Mouse (Mus musculus) thymus, adult 18-20 months (tissue): ENCODE measurements around the gene Sipa1l3.

Source experiments
- DNase-seq, 2 experiments: peaks; one replicate each; pipeline ENCODE4 v3.0.0; 2022; ENCODE audit warnings: mixed read lengths in 2 of 2

Gene Sipa1l3

DNA sequence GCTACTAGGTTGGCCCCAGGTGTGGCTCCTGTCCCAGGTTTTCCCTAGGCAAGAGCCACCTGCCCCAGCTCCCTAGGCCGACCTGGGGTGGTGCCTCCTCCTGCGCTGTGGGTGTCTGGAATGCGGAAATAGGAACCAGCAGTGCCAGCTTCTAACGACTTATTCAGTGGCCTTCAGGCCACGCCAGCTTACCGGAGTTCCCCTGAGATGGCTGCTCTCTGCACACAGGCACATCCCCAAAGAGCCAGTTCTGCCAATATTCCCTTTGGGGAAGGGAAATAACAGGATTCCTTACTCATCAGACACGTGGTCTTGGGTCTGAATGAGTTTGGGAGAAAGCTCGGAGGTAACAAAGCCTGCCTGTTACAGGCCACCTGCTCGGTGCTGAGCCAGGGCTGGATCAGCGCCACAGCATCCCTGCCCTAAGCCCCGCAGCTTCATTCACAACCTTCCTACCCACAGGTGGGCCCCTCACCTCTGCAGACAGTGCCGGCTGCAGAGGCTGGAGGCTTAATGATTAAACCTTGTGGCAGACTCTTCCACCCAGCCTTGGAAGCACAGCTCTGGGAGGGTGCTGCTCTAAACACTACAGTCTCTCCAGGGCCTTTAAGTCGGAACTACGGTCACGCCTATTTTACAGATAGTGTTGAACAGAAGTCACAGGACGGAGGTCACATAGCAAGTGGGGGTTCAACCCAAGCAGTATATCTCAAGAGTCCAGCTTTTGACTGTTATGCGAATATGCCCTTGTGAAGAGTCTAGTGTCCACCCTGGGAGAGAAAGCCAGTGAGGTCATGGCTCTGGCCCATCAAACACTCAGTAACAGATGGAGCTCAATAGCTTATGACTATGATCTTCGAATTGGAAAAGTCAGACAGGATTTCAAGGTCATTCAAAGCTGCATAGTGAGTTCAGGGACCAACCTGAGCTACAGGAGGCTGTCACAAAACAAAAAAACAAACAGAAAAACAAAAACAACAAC, 12.8 kb downstream of the Sipa1l3 start:
- no peak for DNase-seq

- no peak for DNase-seq
Measured at GRCm38 (mm10) chr7:29504683-29505290, 13.7 kb downstream of the Sipa1l3 start.

- no peak for DNase-seq
Measured at GRCm38 (mm10) chr7:29503616-29504015, 14.8 kb downstream of the Sipa1l3 start.

GRCm38 (mm10) chr7:29501214-29501613, 17.2 kb downstream of the Sipa1l3 start:
- DNase-seq = no peak

GRCm38 (mm10) chr7:29499071-29499470, 19.4 kb downstream of the Sipa1l3 start:
- no peak for DNase-seq

DNA sequence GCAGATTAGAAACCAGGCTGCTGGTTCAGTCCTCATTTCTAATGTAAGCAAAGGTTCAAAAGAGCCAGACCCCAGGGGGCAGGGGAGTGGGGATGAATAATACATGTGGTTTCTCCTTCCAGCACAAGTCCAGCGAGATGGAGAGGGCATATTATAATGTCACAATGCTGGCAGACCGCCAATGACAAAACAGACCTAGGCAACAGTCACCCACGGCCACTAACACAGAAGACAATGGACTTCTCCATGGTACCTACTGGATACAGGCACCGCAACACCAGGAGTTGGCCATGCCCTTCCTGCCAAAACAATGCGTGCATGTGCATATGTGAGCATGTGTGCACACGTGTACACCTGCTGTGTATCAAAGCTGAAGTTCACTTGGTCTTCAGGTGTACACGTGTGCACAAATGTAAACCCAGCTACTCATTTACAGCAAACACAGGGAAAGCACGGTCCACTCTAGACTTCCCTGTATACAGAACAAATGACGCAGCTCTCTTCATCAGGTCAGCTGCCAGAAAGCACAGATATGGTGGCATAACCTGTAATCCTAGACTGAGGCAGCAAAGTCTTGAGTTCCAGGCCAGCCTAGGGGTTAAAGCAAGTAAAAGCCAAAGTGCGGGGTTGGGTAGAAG, 21.4 kb downstream of the Sipa1l3 start:
- no peak for DNase-seq

DNA sequence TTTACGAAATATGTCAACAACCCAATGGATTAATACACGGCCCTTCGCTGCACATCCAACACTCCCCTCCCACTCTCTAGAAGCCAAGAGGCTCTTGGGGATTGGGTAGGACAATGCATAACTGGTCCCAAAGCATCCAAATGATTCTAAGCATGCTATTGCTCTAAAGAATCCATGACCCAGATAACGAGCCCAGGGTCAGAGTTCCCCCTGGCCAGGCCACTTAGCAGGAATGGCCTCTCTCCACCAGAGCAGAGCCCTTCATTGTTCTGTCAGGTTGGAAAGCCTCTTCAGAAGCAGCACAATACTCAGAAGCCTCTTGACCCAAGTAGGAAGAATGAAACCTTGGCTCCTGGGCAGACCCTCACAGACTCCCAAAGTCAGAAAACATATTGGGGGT, 22.1 kb downstream of the Sipa1l3 start:
- DNase-seq = no peak

GRCm38 (mm10) chr7:29495880-29496279, 22.6 kb downstream of the Sipa1l3 start:
- no peak for DNase-seq

GRCm38 (mm10) chr7:29494854-29495253, 23.6 kb downstream of the Sipa1l3 start:
- DNase-seq = no peak

- no peak for DNase-seq
Measured at GRCm38 (mm10) chr7:29494015-29494414, 24.4 kb downstream of the Sipa1l3 start.

DNA sequence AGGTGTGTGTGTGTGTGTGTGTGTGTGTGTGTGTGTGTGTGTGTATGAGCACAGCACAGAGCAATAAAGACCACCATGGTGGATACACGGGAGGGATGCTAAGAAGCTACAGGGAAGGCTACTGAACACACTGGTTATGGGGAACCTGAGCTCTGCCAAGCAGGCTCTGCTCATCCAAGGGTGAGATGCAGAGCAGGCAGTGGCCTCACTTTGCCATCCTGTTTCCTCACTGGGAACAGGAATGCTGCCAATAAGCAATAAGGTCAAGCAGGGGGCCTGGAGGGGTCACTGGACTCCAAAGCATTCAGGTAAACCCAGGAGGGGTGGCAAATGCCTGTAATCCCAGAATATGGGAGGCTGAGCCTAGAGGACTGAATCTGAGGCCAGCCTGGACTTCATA, 25.4 kb downstream of the Sipa1l3 start:
- DNase-seq = no peak

GRCm38 (mm10) chr7:29491861-29492260, 26.6 kb downstream of the Sipa1l3 start:
- no peak for DNase-seq

DNA sequence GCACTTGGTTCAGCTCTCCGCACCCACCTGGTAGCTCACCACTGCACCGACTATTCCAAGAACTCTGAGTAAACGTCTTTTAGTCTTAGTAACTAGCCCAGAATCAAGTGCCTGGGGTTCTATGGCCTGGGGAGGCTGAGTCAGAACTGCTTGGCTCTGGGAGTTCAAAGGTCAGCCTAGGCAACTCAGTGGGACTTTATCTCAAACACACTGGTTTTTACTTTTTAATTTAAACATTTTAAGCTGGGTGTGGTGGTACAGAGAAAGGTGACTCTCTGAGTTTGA, 27.0 kb downstream of the Sipa1l3 start:
- DNase-seq = no peak

DNA sequence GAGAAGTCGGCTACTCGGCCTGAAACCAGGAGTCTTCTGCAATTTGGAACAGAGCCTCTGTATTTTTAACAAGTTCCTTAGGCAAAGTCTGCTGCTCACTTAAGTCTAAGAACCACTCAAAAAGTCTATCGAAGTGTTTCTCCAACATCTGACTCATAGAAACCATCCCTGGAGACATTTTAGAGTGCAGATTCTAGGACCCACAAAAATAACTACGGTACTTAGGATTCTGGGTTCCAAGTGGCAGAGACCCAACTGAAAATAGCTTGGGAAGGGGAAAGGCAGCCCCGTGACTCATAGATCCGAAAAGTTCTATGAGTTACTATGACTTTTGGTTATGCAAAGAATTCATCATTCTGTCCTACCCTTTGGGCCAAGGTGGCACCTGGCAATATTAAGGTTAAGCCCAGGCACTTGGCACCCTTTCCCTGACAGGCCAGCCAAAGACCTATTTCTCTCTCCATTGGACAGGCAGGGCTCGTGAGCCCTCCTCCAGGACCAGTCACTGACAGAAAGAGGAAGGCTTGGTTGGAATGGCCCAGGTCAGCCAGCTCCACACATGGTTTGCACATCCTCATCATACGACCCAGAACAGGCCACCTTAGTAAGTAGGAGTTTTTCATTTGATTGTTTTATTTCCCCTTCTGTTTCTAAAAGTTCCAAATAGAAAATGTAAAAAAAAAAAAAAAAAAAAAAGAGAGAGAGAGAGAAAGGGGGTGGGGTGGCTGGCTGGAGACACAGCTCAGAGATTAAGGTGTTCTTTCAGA, 27.6 kb downstream of the Sipa1l3 start:
- DNase-seq = no peak

- DNase-seq = no peak
Measured at GRCm38 (mm10) chr7:29489851-29490250, 28.6 kb downstream of the Sipa1l3 start.

DNA sequence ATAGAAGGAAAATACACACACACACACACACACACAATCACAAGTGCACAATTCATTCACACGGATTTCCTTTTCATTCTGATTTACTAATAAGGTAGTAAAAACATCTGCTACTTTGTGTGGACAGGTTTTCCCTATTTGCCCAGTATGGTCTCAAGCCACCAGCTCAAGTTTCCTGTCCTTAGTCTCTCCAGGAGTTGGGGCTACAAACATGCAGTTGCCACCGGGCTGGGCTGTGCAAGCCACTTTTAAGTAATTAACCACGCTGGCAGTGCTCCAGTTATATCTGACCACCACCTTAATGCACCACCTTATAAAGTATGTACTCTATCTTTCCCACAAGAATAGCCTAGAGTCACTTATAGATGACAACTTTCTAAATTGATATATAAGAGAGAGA, 29.1 kb downstream of the Sipa1l3 start:
- no peak for DNase-seq

GRCm38 (mm10) chr7:29486753-29487152, 31.7 kb downstream of the Sipa1l3 start:
- DNase-seq = no peak

GRCm38 (mm10) chr7:29485721-29486120, 32.7 kb downstream of the Sipa1l3 start:
- no peak for DNase-seq

DNA sequence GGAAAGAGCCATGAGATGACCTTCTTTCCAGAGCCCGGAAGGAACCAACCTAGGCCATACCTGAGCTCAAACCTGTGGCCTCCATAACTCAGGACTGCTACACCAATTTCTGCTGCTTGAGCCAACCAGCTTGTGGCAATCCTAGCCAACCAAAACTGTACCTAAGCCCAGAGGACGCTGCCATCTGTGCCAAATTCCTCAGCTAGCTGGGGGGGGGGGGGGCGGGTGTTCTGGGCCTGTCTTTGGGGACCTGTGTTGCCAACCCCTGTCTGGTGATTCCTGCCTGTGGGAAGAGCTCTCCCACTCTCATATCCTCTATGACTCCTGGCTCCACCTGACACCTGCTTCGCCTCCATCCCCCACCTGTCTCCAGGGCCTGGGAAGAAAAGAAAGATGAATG, 34.9 kb downstream of the Sipa1l3 start:
- no peak for DNase-seq

DNA sequence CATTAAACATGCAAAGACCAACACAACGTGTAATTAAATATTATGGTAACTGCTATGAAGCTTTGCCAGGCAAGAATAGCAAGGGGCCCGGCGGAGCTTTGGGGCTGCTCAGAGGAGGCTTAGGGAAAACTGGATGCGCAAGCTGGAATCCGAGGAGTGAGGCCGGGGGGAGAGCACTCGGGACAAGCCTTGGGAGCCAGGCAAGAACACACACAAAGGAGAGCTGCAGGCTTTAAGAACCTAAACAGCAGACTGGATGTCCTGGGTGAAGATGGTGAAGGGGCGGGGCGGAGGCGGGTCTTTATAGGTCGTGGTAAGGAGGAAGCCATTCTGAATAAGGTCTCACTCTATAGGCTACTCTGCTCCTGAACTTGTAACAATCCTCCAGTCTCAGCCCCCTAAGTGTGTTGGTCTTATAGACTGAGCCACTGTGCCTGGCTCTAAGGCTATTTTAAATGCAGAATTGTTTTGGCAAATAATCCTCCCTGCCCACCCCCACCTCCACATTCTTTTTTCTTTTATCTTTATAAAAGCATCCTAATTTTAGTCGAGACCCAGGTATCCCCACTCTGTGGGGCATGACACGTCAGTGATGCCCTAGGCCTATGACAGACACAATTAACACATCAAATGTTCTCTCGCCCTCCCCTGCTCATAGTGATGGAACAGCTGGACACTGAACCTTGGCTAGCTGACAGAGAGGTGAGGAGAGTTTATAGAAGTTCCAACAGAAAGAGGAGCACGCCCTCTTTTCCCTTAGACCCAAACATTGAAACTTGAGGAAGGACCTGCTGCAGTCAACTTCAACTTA, 36.9 kb downstream of the Sipa1l3 start:
- no peak for DNase-seq

GRCm38 (mm10) chr7:29480590-29481344, 37.7 kb downstream of the Sipa1l3 start:
- no peak for DNase-seq

- no peak for DNase-seq
Measured at GRCm38 (mm10) chr7:29480183-29480582, 38.3 kb downstream of the Sipa1l3 start.
